14 mouse cellular contexts compared by ENCODE assay signal in the genomic region with DNA sequence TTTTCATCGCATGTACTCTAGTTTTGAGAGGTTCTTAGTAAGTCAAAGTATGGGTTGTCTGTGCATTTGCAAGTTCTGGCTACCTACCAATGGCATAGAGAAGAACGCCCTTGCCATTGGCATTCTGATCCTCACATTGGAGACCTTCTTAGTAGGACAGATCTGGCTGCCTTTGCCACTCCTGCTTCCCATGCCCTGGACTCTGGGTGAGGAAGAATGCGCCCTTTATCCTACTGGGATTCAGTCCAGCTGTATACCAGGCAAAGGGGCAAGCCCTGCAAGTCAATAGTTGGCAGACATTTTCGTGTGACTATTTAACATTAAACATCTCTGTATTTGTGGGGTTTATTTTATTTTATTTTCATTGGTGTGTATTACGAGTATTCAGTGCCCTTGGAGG. TPM values are rescaled to one million over a fixed set of nuclear protein-coding genes. Genes with fewer than 3 reads are reported as not detected.
DNase-seq lines count a peak whose midpoint lies in the region; ATAC-seq and TF ChIP-seq lines count a peak whose summit lies in the region.
"Had no signal": no experiment of that assay in that cellular context is flagged by ENCODE, and none has a peak within 500 bp of the region (broad histone marks: within the 10 kb centered on the region; RNA-seq: fewer than 3 reads in every experiment).

No protein-coding gene starts in this region.

- no peaks in the 10 kb centered on the region for H3K36me3 ChIP-seq in kidney, adult 2 months (ENCODE audit: control insufficient read depth, insufficient read depth, low read length)
- no peaks in the 10 kb centered on the region for H3K36me3 ChIP-seq in kidney, embryonic 16.5 days (ENCODE audit: insufficient read depth, low read length)
- H3K36me3 ChIP-seq: forebrain, embryonic 15.5 days; hindbrain, embryonic 15.5 days had no signal

- no peak for TF ChIP-seq POLR2A in kidney, adult 2 months (IDR thresholded peaks at IDR 0.05; ENCODE audit: low read depth, low read length)

- no peak overlapping the region for H3K27ac ChIP-seq in kidney, adult 2 months (ENCODE audit: insufficient read depth, low read depth, low read length)
- no peak overlapping the region for H3K27ac ChIP-seq in kidney, embryonic 16.5 days (ENCODE audit: low read length)
- H3K27ac ChIP-seq: forebrain, embryonic 15.5 days; hindbrain, embryonic 15.5 days had no signal

- ATAC-seq in kidney, embryonic 16.5 days (ENCODE audit: low FRiP score, low TSS enrichment): no peak
- ATAC-seq: forebrain, embryonic 15.5 days had no signal

- peak; percentile 45 to 74 for DNase-seq in adrenal gland, adult (ENCODE audit: inconsistent age in 2 of 2, low spot score in 1 of 2)
- DNase-seq in adrenal gland, postnatal 4 days (ENCODE audit: low spot score in 2 of 2): no peak
- peak; percentile 92 for DNase-seq in kidney, adult 2 months
- DNase-seq in Muller cell, postnatal 12 days (ENCODE audit: inconsistent ontology term): peak; percentile 28
- peak; percentile 37 to 76 for DNase-seq in heart, postnatal 14 days
- DNase-seq in left cerebral cortex, adult 9 months (ENCODE audit: low spot score in 2 of 2): no peak
- DNase-seq in frontal cortex, postnatal 14 days (ENCODE audit: low spot score in 2 of 2): no peak
- DNase-seq: layer of hippocampus, postnatal 36 days; lung, embryonic 14.5 days; right cerebral cortex, postnatal 14 days; thymus, postnatal 25 days had no signal

- no peaks in the 10 kb centered on the region for H3K9me3 ChIP-seq in kidney, embryonic 16.5 days (ENCODE audit: low read length)
- H3K9me3 ChIP-seq: forebrain, embryonic 15.5 days; hindbrain, embryonic 15.5 days had no signal

- H3K27me3 ChIP-seq in kidney, adult 2 months (replicated peaks; ENCODE audit: control insufficient read depth, insufficient read depth, low read length): no peaks in the 10 kb centered on the region
- no peaks in the 10 kb centered on the region for H3K27me3 ChIP-seq in kidney, embryonic 16.5 days (ENCODE audit: insufficient read depth, low read length)
- H3K27me3 ChIP-seq: forebrain, embryonic 15.5 days; hindbrain, embryonic 15.5 days had no signal

- H3K4me1 ChIP-seq in kidney, adult 2 months (ENCODE audit: control insufficient read depth, insufficient read depth, low read length): peaks cover 14% of the 10 kb centered on the region; the same call in 1 of the 2 replicates
- H3K4me1 ChIP-seq in kidney, embryonic 16.5 days (ENCODE audit: insufficient read depth, low read length): peaks cover 9% of the 10 kb centered on the region

- H3K4me3 ChIP-seq in kidney, adult 2 months (ENCODE audit: insufficient read depth, low read depth, low read length): no peak overlapping the region
- H3K4me3 ChIP-seq in kidney, embryonic 16.5 days (ENCODE audit: low read length): no peak overlapping the region
- H3K4me3 ChIP-seq: forebrain, embryonic 15.5 days; hindbrain, embryonic 15.5 days had no signal

- intact Hi-C loops in heart, postnatal 14 days (cut with DNase I): no loop called here

- H3K4me2 ChIP-seq in kidney, embryonic 16.5 days (replicated peaks; ENCODE audit: low read depth, low read length): no peak overlapping the region
- H3K4me2 ChIP-seq: forebrain, embryonic 15.5 days; hindbrain, embryonic 15.5 days; lung, embryonic 14.5 days had no signal

- WGBS in kidney, adult 2 months: 46% methylated on average over 5 of the region's 5 CpGs
- WGBS in kidney, embryonic 16.5 days: 79% methylated on average over 5 of the region's 5 CpGs

- no peak for TF ChIP-seq CTCF in kidney, adult 2 months (conservative IDR thresholded peaks at IDR 0.05; ENCODE audit: insufficient read depth, insufficient read length, low read depth, low read length)

- H3K9ac ChIP-seq in kidney, embryonic 16.5 days (replicated peaks; ENCODE audit: low read length): no peak overlapping the region
- H3K9ac ChIP-seq: forebrain, embryonic 15.5 days; hindbrain, embryonic 15.5 days; lung, embryonic 14.5 days had no signal

RNA-seq across cellular contexts. Expression of a gene that starts 3.7 kb away (rescaled TPM):
- 10 to 100 TPM; 64.9 to 67.0 TPM for total RNA-seq in adrenal gland, postnatal 4 days (2021)
- polyA plus RNA-seq in kidney, adult 2 months (2012; rRNA removed): 21.0 and 27.8 TPM in 2 replicates
- 25.5 and 29.3 TPM in 2 replicates for polyA plus RNA-seq in kidney, embryonic 16.5 days (2015; fragmentation: Nextera tagmentation; extraction: Ambion mirVana)
- 100 to 1,000 TPM; 247 to 266 TPM for total RNA-seq in heart, postnatal 14 days (2021)

RNA-seq across cellular contexts. Expression of a gene that starts 35.9 kb away (rescaled TPM):
- total RNA-seq in adrenal gland, postnatal 4 days (2021): 100 to 1,000 TPM; 147 to 163 TPM
- polyA plus RNA-seq in kidney, adult 2 months (2012; rRNA removed): 32.8 and 33.8 TPM in 2 replicates
- polyA plus RNA-seq in kidney, embryonic 16.5 days (2015; fragmentation: Nextera tagmentation; extraction: Ambion mirVana): 68.0 and 74.3 TPM in 2 replicates
- total RNA-seq in heart, postnatal 14 days (2021): 10 to 100 TPM; 44.2 to 46.5 TPM

RNA-seq across cellular contexts. Expression of a gene that starts 40.9 kb away (rescaled TPM):
- total RNA-seq in adrenal gland, postnatal 4 days (2021): 10 to 100 TPM; 27.4 to 32.9 TPM
- polyA plus RNA-seq in kidney, adult 2 months (2012; rRNA removed): 9.6 and 10.8 TPM in 2 replicates
- polyA plus RNA-seq in kidney, embryonic 16.5 days (2015; fragmentation: Nextera tagmentation; extraction: Ambion mirVana): 35.8 and 38.6 TPM in 2 replicates
- 1 to 10 TPM; 7.8 to 9.5 TPM for total RNA-seq in heart, postnatal 14 days (2021)

Comparison
In these comparisons a context has a peak if more than half of its experiments do, and no peak if none do; other contexts are left out.
1. DNase-seq: peak in adrenal gland, adult (2 of 2), kidney, adult 2 months (single experiment), Muller cell, postnatal 12 days (single experiment) and heart, postnatal 14 days (2 of 2); none in adrenal gland, postnatal 4 days (0 of 2), left cerebral cortex, adult 9 months (0 of 2) and frontal cortex, postnatal 14 days (0 of 2).